Mouse (Mus musculus): ENCODE measurements around the gene Pde6g. TPM values are rescaled to one million over a fixed set of nuclear protein-coding genes. Genes with fewer than 3 reads are reported as not detected.

The Pde6g gene
- total and polyA plus RNA-seq, 2 experiments from 2014 or later = 0.18 to 0.33 TPM

DNA sequence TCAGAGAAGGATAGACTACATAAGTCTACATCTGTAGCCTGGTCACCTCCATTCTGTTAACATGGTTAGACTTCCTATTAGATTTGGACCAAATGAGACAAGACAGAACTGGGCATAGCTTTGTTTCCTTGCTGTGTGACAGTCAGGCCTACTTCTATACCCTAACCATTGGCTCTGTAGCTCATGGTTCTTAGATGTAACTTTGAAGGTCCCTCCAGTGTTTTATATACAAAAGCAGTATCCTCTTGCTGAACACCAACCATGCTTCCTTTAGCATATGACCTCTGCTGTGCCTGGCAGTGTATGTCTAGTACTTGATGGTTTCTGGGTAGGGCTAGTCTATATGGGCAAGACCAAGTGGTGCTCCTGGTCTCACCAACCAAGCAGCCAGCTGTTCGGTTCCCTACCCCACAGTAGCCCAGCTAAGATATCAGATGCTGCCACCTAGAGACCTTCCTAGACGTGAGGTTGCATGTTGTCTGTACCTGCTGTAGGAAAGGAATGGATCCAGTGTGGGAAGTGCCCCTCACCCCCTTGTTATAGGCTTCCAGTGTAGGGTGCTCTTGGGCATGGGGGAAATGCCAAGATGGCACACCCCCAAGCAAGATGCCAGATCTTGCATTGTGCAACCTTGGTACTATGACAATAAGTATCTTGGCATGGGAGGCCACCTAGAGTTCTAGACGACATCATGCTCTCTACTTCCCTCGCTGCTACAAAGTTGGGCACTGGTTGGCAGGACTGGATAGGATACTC is 37.2 kb upstream of the Pde6g start:
- peak overlapping the region; percentile 96; the same call in 1 of the 2 replicates for H3K4me2 ChIP-seq (ENCODE audit: low read depth)
- H3K4me3 ChIP-seq (ENCODE audit: low read depth, low read length) = no peak overlapping the region; the same call in 1 of the 2 replicates
- ATAC-seq (no peak), DNase-seq (no peak)
- TF ChIP-seq CTCF (IDR thresholded peaks at IDR 0.05; ENCODE audit: low read depth) = no peak
- no peaks in the 10 kb centered on the region for H3K9me3 ChIP-seq (ENCODE audit: low read length)
- no peak overlapping the region for H3K9ac ChIP-seq
- peaks cover 23% of the 10 kb centered on the region for H3K4me1 ChIP-seq (ENCODE audit: insufficient read depth)
- H3K36me3 ChIP-seq (ENCODE audit: insufficient read depth) = peaks cover 43% of the 10 kb centered on the region
- no peak overlapping the region for H3K27ac ChIP-seq (ENCODE audit: low read depth, low read length)
- 28% methylated on average over 4 of the region's 4 CpGs for WGBS
- H3K27me3 ChIP-seq (ENCODE audit: insufficient read depth, low read length) = no peaks in the 10 kb centered on the region

DNA sequence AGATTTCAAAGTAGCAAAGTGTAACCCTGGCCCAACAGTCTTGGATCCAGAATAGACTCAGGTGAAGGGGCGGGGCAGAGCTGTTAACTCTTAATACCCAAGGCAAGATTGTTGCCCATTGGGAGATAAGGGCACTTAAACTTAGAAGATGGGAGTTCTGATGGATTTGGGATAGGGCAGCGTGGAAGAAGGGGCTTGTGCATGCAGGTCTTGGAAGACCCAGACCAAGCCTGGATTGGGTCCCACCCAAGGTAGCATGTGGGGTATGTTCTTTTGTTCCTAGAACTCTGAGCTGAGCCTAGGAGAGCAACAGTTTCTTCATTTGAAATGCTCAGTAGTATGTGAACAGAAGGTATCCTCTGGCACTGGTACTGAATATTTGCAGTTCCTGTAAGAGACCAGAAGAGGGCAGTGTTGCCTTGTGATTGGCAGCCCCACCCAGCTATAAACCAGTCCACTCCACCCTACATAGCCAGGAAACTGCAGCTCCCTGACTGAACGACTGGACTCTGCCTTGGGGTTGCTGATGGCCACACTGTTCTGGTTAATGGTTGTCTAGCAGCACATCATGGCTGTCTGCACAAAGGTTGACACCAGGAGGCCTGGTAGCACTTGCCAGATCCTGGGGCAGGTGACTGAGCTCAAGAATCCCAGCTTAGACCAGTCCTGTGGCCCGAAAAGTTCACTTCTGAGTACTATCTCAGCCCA is 35.9 kb upstream of the Pde6g start:
- H3K27me3 ChIP-seq (ENCODE audit: insufficient read depth, low read length) = no peaks in the 10 kb centered on the region
- H3K36me3 ChIP-seq (ENCODE audit: insufficient read depth) = peaks cover 31% of the 10 kb centered on the region
- H3K4me1 ChIP-seq (ENCODE audit: insufficient read depth) = peaks cover 25% of the 10 kb centered on the region
- 57% methylated on average over 4 of the region's 4 CpGs for WGBS
- ATAC-seq (peak; percentile 27), DNase-seq (peak; percentile 84)
- 0 out of 2 replicates have a peak overlapping the region, but pooled peaks have one; percentile 17 for H3K27ac ChIP-seq (ENCODE audit: low read depth, low read length)
- no peak overlapping the region for H3K9ac ChIP-seq
- no peak overlapping the region for H3K4me2 ChIP-seq (ENCODE audit: low read depth)
- H3K4me3 ChIP-seq (ENCODE audit: low read depth, low read length) = no peak overlapping the region
- H3K9me3 ChIP-seq (ENCODE audit: low read length) = no peaks in the 10 kb centered on the region
- peak; percentile 89 for TF ChIP-seq CTCF (IDR thresholded peaks at IDR 0.05; ENCODE audit: low read depth)

DNA sequence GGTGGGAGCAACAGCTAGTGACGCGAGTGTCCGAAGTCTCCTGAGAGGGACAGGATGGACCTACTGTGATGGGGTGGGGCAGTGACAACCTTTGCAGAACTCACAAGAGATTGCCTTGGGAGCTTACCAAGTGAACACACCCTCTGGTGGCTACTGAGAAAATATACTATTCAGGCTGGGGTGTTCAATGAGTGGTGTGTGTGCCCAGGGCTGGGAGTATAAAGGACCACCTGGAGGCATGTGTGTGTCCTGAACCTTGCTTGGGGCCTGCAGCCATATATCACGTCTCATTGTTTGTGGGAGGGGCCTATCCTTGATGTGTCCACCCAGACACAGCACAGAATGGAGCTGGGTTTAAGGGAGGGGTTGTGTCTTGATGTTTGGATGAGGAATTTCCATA is 35.2 kb upstream of the Pde6g start:
- Histone ChIP-seq H3K9ac (no peak overlapping the region), H3K4me2 (ENCODE audit: low read depth) (no peak overlapping the region), H3K4me3 (ENCODE audit: low read depth, low read length) (no peak overlapping the region), H3K27ac (ENCODE audit: low read depth, low read length) (no peak overlapping the region), H3K4me1 (ENCODE audit: insufficient read depth) (peaks cover 31% of the 10 kb centered on the region), H3K9me3 (ENCODE audit: low read length) (no peaks in the 10 kb centered on the region), H3K27me3 (ENCODE audit: insufficient read depth, low read length) (no peaks in the 10 kb centered on the region), H3K36me3 (ENCODE audit: insufficient read depth) (peaks cover 32% of the 10 kb centered on the region)
- no peak for ATAC-seq
- no peak; the same call in 1 of the 2 replicates for TF ChIP-seq CTCF (IDR thresholded peaks at IDR 0.05; ENCODE audit: low read depth)
- 77% methylated on average over 4 of the region's 4 CpGs for WGBS
- no peak for DNase-seq

DNA sequence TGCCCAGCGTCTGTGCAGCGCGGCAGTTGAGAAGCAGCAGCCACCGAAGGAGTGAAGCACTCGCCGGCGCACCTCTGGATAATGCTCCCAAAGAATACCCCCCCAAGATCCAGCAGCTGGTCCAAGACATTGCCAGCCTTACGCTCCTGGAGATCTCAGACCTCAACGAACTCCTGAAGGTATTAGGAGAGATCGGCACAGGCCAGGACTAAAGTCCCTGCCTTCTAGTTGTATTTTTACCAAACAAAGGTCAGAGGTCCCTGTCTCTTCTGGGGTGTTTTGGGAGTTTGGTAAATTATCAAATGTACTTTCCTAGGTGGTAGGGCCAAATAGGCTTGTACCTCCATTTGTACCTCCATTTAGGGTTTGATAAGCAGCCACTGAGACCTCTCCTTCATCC is 32.0 kb upstream of the Pde6g start:
- ATAC-seq (no peak), DNase-seq (no peak)
- Histone ChIP-seq H3K4me2 (ENCODE audit: low read depth) (peak overlapping the region; percentile 78), H3K9ac (peak overlapping the region; percentile 88), H3K4me1 (ENCODE audit: insufficient read depth) (0 out of 2 replicates have a peak, but pooled peaks cover 14% of the 10 kb centered on the region), H3K27me3 (ENCODE audit: insufficient read depth, low read length) (no peaks in the 10 kb centered on the region), H3K9me3 (ENCODE audit: low read length) (no peaks in the 10 kb centered on the region), H3K27ac (ENCODE audit: low read depth, low read length) (peak overlapping the region; percentile 88), H3K4me3 (ENCODE audit: low read depth, low read length) (peak overlapping the region; percentile 85), H3K36me3 (ENCODE audit: insufficient read depth) (peaks cover 63% of the 10 kb centered on the region)
- no peak for TF ChIP-seq CTCF (IDR thresholded peaks at IDR 0.05; ENCODE audit: low read depth)
- WGBS = 10% methylated on average over 10 of the region's 10 CpGs

DNA sequence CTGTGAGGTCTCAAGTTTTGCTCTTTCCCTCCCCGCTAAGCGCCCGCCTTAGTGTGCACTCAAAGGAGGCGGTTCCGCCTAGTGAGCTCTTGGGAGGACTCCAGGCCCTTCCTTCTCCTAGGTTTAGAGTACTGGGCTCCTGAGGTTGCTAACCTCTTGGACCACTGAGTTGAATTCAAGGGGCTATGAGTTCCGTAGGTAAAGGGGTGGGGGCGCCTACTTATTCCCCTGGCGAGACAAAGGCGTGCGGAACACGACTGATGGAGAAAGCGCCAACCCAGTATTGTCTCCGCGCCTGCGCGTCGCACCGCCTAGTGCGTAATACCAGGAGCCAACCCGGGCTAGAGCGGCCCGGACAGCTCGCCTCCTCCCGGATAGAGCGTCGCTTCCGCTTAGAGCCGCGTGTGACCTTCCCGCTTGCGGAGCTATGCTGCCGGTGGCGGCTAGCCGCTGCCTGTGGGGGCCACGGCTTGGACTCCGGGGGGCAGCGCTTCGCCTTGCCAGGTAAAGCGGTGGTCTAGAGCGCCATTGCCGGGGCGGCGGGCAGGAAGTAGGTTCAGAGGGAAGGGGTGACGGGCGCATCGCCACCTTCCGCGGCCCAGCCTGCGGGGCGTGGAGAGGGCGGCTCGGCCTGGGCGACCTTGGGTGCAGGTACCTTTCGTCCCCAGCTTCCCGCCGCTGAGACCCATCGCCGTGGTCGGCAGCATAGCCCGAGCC is 31.1 kb upstream of the Pde6g start, which contains the start of gene Mrpl12:
TSS of gene Mrpl12 (plus strand) at position 349 of the 717 bp plus-strand sequence.
- Histone ChIP-seq H3K4me1 (ENCODE audit: insufficient read depth) (0 out of 2 replicates have a peak, but pooled peaks cover 14% of the 10 kb centered on the region), H3K4me2 (ENCODE audit: low read depth) (peak within 1 kb of the TSS; percentile 78), H3K9ac (peak within 1 kb of the TSS; percentile 88), H3K4me3 (ENCODE audit: low read depth, low read length) (peak within 1 kb of the TSS; percentile 85), H3K27ac (ENCODE audit: low read depth, low read length) (peak within 1 kb of the TSS; percentile 88), H3K36me3 (ENCODE audit: insufficient read depth) (peaks cover 63% of the 10 kb centered on the region), H3K27me3 (ENCODE audit: insufficient read depth, low read length) (no peaks in the 10 kb centered on the region), H3K9me3 (ENCODE audit: low read length) (no peaks in the 10 kb centered on the region)
- ATAC-seq = peak; percentile 99
- peak; percentile 98 for DNase-seq
- WGBS = under 1% methylated on average over 60 of the region's 60 CpGs
- TF ChIP-seq CTCF (IDR thresholded peaks at IDR 0.05; ENCODE audit: low read depth) = 0 out of 2 replicates have a peak, but pooled peaks have one; percentile 7

DNA sequence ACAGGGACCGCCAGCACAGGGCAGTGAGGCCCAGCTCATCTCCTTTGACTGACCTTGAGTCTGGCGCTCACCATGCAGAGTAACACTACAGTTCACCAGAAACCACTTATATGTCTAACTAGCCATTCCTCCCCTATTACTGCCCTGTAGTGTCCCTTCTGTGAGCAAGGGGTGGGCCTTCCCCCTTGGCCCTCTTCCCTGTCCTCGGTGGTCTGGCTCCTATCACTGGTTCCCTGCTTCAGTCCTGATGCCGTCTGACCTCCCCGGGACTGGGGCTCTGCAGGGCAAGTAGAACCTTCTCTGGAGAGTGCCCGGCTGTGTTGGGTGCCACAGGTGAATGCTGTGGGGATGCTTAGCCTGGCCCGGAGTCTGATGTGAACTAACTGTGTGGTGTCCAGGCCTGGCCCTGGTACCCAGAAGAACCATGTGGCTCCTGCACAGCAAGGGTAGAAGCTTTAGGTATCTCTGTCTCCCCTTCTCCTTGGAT is 30.2 kb upstream of the Pde6g start:
- 86% methylated on average over 7 of the region's 7 CpGs for WGBS
- Histone ChIP-seq H3K27ac (ENCODE audit: low read depth, low read length) (peak overlapping the region; percentile 88), H3K9me3 (ENCODE audit: low read length) (no peaks in the 10 kb centered on the region), H3K4me3 (ENCODE audit: low read depth, low read length) (no peak overlapping the region), H3K27me3 (ENCODE audit: insufficient read depth, low read length) (no peaks in the 10 kb centered on the region), H3K4me1 (ENCODE audit: insufficient read depth) (0 out of 2 replicates have a peak, but pooled peaks cover 14% of the 10 kb centered on the region), H3K9ac (no peak overlapping the region), H3K4me2 (ENCODE audit: low read depth) (peak overlapping the region; percentile 78; the same call in 1 of the 2 replicates), H3K36me3 (ENCODE audit: insufficient read depth) (peaks cover 65% of the 10 kb centered on the region)
- no peak for TF ChIP-seq CTCF (IDR thresholded peaks at IDR 0.05; ENCODE audit: low read depth)
- no peak for DNase-seq
- ATAC-seq = no peak
